Mouse (Mus musculus): Measurements from ENCODE around the gene Gm2007. TPM values are rescaled to one million over a fixed set of nuclear protein-coding genes. Genes with fewer than 3 reads are reported as not detected.

Gm2007 gene
- 6.8 TPM for polyA plus RNA-seq (2017; shearing (Covaris generic))

DNA sequence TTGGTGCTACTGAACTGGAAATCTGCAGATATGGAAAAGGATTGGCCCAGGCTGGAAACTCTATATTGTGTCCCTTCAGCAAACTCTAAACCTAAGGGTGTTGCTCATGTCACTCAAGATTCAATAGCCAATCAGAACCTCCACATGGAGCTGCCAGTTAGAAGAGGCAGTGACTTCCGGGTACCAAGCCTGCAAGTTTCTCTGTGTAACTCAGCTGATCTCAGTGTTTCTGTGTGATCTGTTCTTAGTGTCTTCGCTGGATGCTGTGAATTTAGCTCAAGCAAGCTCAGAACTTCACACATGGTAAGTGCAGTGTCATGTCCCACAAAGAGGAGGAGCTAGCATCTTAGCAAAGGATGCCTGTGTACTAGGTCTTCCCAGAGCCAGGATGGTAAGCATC, at the start of gene Gm2007:
Gene Gm2007 (plus strand): TSS at position 301 of the 400 bp plus-strand sequence.

DNA sequence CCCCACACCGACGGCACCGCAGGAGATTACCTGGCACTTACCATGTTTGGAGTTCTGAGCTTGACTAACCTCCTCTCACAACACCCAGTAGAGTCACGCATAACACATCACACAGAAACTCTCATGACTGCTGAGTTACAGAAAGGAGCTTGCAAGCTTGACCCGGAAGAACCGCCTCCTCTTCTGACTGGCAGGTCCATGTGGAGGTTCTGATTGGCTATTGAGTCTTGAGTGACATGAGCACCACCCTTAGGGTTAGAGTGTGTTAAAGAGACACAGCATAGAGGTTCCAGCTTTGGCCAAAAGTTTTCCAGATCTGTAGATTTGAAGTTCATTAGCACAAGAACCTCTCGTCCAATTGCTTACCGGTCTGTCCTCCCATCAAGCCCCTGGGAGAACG, 37.8 kb upstream of the Gm2007 start, which contains the start of gene Zfp969:
Gene Zfp969 (minus strand): TSS at position 101 of the 400 bp plus-strand sequence.

DNA sequence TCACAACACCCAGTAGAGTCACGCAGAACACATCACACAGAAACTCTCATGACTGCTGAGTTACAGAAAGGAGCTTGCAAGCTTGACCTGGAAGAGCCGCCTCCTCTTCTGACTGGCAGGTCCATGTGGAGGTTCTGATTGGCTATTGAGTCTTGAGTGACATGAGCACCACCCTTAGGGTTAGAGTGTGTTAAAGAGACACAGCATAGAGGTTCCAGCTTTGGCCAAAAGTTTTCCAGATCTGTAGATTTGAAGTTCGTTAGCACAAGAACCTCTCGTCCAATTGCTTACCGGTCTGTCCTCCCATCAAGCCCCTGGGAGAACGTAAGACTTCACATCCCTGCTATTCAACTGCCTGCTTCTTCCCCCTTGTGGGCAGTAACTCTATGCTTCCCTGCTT, 59.7 kb downstream of the Gm2007 start, which contains the start of gene Gm14288:
Gene Gm14288 (minus strand): TSS at position 101 of the 400 bp plus-strand sequence.

Other genes starting within 250 kb of the Gm2007 start
- gene Gm11007, start 97.6 kb upstream of the Gm2007 start, polyA plus RNA-seq (2017; shearing (Covaris generic)), result 6.8 TPM
- gene Zfp969, start 37.9 kb upstream of the Gm2007 start, polyA plus RNA-seq (2017; shearing (Covaris generic)), result not detected
- gene Gm14288, start 59.6 kb downstream of the Gm2007 start, polyA plus RNA-seq (2017; shearing (Covaris generic)), result not detected
- gene Gm6710, start 127.7 kb downstream of the Gm2007 start, polyA plus RNA-seq (2017; shearing (Covaris generic)), result 5.7 TPM
- gene Zfp966, start 189.6 kb downstream of the Gm2007 start, polyA plus RNA-seq (2017; shearing (Covaris generic)), result 7.1 TPM
- gene Gm2026, start 223.8 kb downstream of the Gm2007 start, polyA plus RNA-seq (2017; shearing (Covaris generic)), result 7.7 TPM

All from CD4-positive, CD25-positive, alpha-beta regulatory T cell, adult 9 weeks (primary cell).